Mouse (Mus musculus) mouse embryonic stem cell (cell line): ENCODE measurements around the gene Mas1.
"Not testable (repeated sequence)": the region's sequence is repeated elsewhere in the genome, so short reads cannot be mapped to it uniquely, and the experiment has no call there.

Source experiments
- in situ Hi-C, 2 experiments: fragments of 300-500 bp; cut with MboI; formaldehyde crosslinking; loops; 1 replicate in 1 of 2; 3 replicates in 1 of 2; pipeline ENCODE4 v1.14.3; 2019 to 2020; ENCODE audit warnings: low sequenced_read_pairs in 2 of 2, low pct_unique_long_range_greater_than_20kb in 1 of 2, mixed read lengths in 1 of 2; ENCODE audit not compliant: unreplicated experiment in 1 of 2

The Mas1 gene

DNA sequence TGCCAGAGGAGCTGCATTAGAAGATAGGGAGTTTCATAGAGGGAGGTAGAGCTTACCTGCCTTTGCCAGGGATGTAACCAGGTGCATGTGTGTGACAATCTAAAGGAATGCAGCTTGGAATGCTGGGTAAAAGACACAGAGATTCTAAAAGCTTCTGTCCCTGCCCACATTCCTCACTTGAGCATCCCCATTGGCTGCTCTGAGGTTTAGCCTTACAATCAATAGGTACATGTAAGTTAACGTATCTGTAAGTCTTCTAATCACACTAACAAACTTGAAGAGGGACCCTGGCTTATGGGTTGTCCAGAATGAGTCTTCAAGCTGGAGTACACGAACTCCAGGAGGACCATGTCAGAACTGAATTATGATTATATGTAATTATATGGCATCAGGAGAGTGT, at the start of gene Mas1:
Gene Mas1, minus strand, starts transcription at position 101 of the 400 bp plus-strand sequence.
- in situ Hi-C loops: no loop called here

DNA sequence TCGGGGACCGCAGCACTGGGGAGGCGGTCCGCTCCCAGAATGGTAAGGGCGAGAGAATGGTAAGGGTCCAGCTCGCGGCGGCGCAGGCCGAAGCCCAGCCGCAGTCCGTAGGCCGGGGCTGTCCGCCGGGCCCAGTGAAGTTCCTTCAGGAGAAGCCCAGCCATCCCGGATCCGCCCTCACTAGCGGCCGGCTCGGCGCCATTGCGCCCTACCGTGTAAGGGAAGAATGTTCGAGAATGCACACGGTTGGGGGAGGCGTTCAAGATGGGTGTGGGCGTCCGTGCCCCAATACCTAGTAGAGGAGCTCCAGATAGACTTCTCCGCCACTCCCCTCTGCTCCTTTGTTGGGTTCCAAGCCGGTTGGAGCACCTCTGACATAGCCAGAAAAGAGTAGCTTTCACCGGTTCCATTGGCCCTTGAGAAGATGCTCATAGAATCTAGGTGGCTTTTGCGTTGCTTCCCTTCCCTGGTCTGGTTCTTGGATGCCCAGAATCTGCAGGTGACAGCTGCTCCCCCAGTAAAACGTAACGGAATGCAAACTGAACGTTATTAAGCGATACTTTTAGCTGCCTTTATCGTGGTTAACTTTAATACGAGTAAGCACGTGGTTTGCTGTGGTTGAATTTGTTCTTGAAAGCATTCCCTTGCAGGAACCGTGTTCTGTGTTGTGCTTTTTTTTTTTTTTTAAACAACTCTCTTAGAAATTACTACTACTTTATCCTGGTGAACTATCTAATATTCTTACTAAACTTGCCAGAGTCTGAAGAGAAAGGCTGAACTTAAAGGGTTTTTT, 48.8 kb upstream of the Mas1 start:
- in situ Hi-C loops: loop anchor here in 1 of 2 experiments (10.0 kb wide), 1 partner anchor 68 kb away; no protein-coding TSS in a partner anchor

DNA sequence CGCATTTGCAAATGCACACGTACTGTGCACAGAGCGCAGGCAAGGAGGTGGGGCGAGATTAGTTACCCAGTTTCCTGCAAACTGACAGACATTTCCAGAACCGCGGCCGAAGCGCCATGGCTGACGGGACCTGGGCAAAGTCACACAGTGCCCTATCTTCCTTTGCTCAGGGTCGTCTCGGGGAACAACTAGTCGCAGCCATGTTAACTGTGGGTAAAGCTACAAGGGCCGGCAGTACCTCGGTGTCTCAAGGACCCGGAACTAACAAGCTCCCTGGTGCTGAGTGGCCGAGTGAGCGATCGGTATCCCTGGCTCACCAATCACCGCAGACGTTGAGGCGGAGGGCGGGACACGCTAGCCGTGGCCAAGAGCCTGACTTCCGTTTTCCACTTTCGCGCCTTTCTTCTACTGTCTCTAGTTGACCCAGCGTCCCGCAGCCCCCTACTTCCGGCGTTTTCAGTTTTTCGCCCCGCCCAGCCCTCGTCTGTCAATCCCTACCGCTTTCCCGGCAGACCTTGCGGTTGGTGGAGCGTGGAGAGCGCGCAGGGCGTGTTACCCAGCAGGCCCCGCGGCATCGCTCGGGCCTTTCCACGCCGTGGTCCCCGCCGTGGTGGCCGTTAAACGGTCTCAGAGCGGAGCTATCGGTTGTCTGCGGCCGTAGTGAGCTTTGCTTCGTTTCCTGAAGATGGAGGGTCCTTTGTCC, 48.1 kb upstream of the Mas1 start, which contains the start of gene Mrpl18:
Gene Mrpl18, minus strand, starts transcription at position 465 of the 703 bp plus-strand sequence.
- in situ Hi-C loops: loop anchor here in 1 of 2 experiments (10.0 kb wide), 1 partner anchor 69 kb away; no protein-coding TSS in a partner anchor

DNA sequence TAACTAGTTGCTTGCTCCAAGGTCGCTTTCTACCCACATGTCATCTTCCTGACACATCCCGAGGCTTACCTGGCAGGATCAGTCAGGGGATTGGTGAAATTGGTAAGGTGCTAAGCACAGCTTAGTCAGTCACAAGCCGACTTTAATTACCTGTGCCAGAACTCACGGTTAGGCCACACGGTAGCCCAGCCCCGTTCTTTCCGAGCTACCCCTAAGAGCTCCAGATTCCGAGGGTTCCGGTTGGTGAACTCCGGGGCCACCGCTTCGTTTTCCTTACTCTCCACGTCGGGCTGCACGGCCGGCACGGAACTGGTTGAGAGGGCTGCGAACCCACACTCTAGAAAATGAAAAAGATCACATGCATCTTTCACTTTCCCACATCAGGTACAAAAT, 47.5 kb upstream of the Mas1 start, which contains the start of gene Tcp1:
Gene Tcp1, plus strand, starts transcription at position 214 of the 393 bp plus-strand sequence.
- in situ Hi-C loops: loop anchor here in 1 of 2 experiments (10.0 kb wide), 1 partner anchor 69 kb away; no protein-coding TSS in a partner anchor

DNA sequence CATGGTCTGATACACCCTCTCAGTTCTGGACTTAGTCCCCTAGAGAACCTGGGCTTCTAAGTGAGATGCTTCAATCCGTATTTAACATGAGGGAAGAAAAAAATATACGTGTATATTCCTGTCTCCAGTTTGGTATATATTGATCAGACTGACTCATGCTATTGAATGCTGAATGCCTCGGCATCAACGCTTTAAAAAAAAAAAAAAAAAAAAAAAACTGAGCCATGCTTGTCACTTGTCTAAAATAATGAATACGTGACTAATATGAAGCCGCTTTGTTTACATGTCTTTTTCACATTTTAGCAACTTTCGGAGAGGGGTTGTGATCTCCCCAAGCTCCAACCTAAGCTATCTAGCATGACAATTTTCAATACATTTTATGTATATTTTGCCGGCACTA, 42.4 kb upstream of the Mas1 start:
- in situ Hi-C loops: loop anchor here in 1 of 2 experiments (10.0 kb wide), 1 partner anchor 74 kb away; no protein-coding TSS in a partner anchor

DNA sequence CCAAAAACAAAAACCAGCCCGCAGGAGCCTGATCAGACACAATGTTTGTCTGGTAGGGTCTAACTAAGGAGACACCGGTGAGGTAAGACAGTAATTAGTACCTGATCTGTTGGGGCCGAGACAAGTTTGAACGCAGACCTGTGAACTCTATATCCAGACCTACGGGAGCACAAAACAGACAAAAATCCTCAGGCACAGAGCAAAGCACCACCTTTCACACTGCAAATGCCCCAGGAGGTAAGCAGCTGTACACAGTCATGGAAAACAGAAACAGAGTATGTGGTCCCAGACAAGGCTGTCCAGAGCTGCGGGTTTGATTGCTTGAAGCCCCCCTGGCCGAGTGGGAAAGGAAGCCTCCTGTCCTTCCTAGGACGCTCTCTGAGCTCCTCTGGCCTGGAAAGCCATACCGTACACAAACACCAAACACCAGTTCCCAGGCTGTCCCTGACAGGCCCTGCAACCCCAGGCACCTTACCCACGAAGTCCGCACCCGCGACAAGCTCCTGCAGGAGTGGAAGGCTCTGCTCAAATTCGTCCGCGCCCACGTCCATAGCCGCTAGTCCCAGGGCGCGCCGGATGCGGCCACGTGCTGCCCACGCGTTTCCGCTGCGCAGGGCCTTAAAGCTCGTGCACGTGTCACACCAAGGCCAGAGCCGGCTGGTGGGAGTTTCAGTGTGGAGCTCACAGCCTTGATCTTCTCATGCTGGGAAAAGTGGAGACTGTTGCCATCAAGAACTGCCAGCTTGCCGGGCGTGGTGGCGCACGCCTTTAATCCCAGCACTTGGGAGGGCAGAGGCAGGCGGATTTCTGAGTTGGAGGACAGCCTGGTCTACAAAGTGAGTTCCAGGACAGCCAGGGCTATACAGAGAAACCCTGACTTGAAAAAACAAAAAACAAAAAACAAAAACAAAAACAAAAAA, 41.7 kb upstream of the Mas1 start, which contains the start of gene Pnldc1:
Gene Pnldc1, minus strand, starts transcription at position 870 of the 920 bp plus-strand sequence.
- in situ Hi-C loops: loop anchor here in 1 of 2 experiments (10.0 kb wide), 1 partner anchor 75 kb away; no protein-coding TSS in a partner anchor

DNA sequence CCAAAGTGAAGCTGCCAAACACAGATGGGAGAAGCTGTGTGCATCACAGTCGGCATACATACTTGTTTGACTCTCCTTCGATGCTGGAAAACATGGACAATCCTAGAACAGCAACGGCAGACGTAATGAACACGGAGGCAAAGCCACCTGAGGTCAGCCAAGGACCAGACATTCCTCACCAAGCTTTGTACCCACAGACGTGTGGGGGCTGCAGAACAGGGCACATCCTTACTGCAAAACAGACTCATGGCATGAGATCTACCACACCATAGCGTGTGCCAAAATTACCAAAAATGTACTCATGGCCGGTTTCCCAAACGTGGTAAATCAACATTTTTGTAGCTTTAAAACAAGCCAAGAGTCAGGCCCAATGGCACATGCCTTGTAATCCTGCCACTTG, 38.5 kb upstream of the Mas1 start:
- in situ Hi-C loops: no loop called here

DNA sequence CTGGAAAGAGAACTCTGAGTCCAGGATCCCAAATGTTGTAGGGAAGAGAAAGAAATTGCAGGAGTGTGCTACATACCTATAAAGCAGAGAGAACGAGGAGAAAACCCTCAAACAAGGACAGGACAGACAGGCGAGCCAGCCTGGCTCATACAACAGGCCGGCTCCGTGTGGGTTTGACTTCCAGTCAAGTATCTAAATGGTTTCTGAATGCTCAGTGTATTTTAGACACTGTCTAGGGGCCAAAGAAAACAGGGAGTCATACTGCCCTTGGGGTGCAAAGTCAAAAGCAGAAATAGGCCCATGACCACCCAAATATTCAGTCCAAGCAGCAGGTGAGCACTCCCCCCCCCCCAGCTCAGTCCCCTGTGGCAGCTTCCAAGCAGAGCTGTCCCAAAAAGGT, 37.9 kb upstream of the Mas1 start:
- in situ Hi-C loops: no loop called here

DNA sequence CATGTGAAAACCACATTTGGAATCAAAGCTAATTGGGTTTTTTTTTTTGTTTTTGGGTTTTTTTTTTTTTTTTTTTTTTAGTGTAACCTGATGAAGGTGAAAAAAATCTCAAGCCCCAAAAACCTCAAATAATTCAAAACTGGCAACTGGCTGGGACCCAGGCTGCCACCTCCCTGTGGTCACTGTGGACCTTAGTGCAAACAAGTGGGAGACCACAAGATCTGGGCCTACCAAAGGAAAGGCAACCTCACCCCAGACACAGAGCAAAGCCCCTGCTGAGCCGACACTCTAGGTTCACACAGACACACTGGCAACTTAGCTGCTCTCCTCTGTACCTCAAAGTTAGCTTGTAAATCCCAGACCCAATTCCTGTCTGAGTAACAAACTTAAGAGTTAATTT, 36.4 kb upstream of the Mas1 start:
- in situ Hi-C loops: no loop called here

DNA sequence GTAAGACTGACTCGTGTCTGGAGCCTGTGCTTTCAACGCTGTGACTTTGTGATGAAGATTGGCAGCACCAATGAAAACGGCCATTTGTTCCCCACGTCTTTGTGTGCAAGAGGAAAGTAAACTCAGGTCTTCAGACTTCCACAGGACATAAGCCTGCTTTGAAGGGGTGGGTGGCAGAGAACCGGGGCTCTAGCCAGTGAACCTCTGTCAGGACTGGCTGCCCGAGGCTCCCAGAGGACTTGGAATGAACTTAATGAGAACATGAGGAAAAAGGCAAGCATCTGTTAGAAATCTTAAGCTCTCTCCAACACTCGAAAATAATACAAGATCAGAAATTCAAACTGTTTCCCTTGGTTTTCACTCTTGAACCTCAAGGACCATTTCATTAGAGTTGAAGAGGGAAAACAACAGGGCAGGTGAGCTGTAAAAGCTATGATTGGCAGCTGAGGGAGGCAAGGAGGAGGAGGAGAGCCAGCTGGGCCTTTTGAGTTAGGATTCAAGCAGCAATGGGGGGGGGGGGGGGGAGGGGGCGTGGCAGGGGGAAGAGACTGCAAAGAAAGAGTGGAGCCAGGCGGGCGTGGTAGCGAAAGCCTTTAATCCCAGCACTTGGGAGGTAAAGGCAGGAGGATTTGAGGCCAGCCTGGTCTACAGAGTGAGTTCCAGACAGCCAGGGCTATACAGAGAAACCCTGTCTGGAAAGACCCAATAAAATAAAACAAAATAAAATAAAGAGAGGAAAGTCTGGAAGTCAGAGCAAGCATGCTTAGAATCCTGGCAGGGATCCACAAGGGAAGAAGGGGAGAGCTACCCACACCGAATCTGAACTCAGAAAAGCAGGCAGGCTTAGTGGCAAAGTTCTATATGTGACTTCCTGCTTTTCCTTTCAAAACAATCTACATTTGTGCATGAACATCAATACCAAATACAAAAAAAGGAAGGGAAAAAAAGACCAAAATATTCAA, 35.7 kb upstream of the Mas1 start:
- in situ Hi-C loops: no loop called here

DNA sequence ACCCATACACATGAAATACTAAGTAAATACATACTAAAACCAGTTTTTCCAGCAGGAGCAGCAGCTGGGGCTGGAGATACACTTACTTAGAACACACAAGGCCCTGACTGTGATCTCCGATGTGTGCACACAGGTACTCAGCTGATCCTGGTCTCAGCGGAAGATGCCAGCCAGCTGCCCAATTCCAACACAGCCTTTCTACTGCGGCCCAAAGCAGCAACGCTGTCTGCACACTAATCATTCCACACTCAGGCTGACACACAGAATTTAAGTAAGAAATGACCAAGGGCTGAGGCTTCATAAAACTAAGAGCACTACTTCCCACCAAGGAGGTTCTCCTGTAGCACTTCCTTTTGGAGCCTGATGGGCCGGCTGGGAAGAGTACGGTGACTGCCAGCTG, 34.3 kb upstream of the Mas1 start:
- in situ Hi-C loops: no loop called here

DNA sequence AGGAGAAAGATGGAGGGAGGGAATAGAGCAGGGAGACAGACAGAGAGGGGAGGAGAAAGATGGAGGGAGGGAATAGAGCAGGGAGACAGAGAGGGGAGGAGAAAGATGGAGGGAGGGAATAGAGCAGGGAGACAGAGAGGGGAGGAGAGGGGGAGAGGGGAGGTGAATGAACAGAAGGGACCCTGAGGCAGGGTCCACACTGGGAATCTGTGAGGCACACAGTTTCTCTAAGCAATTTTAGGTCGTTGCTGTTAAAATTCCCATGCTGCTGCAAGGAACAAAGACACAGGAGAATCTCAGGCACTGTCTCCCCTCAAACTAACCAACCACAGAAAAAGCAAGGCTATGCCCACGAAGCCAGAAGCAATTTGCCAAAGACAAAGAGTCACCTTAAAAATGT, 30.7 kb upstream of the Mas1 start:
- in situ Hi-C loops: not testable (repeated sequence)

DNA sequence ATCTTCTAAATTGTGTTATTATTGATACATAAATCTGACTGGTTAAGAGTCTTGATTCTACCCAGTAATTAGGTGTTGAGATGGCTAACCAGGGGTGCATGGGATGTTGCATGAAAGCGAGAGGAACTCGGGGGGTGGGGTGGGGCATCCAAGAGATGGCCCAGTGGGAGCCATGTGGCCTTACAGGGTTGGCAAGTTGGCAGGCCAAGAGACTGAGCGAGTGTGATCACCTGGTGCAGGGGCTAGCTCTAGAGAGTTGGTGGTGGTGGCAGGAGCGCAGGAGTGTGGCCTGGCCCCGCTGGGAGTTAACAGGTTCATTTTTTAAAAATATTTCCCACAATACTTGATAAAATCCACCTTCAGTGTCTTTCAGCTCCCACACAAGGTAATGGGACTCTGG, 29.7 kb upstream of the Mas1 start:
- in situ Hi-C loops: no loop called here

DNA sequence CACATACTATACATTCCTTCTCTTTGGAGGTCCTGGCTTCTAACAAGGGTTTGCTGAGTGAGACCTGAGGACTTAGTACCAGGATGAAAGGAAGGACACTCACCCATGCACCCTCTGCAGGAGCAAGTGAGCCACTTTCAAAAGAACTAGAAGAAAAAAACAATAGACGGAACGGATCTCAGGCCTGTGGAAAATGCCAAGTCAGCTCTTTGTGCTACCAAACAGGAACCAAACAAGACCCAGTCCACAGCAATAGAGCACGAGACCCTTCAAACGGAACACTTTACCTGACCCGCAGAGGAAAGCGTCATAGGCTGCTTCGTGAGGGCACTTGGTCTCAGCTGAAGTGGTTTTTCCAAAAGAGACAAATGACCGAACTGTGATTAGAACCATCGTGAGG, 24.1 kb upstream of the Mas1 start:
- in situ Hi-C loops: no loop called here

DNA sequence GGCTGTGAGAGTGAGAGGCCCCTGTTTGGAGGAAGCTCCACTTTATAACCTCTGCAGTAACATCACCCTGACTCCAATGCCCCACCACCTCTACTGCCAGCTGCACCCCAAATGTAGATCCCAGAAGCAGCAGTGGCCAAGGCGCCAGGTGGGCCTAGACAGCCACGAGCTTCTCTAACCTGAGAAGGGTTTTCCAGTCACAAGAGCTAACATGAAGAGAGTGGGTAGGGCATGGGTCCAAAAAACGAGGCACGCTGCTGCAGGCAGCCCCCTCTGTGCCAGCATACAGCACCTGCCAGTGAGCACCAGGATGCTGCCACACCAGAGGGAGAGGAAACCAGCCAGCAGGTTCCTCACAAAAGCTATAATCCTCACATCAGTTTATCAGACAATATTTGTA, 23.1 kb upstream of the Mas1 start:
- in situ Hi-C loops: no loop called here

DNA sequence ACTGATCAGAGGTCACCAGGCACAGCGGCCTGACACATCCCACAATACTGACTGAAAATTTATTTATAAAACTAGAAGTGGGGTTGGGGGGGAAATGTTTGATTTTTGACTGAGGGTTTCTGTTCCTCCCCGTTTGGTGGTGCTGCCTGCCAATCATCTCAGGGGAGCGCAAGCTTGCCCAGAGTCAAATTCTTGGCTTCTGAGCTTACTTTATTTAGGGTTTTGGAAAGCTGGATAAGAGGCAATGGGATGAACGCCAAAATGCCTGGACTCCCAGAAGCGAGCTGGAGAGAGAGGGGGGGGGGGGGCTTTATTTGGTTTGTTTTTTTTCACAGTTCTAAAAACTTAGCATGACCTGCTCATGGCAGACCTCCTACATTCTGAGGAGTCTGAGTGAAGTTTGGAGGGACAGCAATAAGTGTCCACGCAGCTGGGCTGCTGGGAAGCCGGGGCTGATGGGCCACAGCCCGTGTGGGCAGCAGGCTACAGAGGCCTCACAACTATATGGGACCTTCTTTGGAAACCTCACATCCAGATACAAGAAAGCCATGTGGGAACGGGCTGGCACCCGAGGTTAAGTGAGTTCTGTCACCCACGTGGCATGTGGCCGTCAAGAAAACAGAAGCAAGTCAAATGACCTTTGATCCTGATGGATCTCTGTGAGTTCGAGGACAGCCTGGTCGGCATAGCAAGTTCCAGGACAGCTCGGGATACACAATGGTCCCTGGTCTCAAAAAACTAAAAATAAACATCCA, 19.3 kb upstream of the Mas1 start:
- in situ Hi-C loops: loop anchor here in 1 of 2 experiments (10.0 kb wide), 1 partner anchor 658 kb away; no protein-coding TSS in a partner anchor
